Mouse (Mus musculus) lung, embryonic 16.5 days (tissue): ENCODE measurements around the gene Trnau1ap. TPM values are rescaled to one million over a fixed set of nuclear protein-coding genes. Genes with fewer than 3 reads are reported as not detected.

Experiments
- ATAC-seq: fragments of 200-750 bp; cut with Nextera tagmentation; 2 replicates; pipeline ENCODE4 v1.8.0; 2017; ENCODE audit warnings: low read depth, mild to moderate bottlenecking, moderate library complexity
- H3K27ac ChIP-seq: fragments of 300-500 bp; sonication (generic); 2 replicates; pipeline ENCODE4 v1.5.1; 2014; ENCODE audit warnings: mild to moderate bottlenecking, control low read depth, low read length
- H3K27me3 ChIP-seq: fragments of 300-500 bp; sonication (generic); 2 replicates; pipeline ENCODE4 v1.6.1; 2014; ENCODE audit warnings: low read depth, low read length, mixed read lengths; ENCODE audit not compliant: control insufficient read depth, insufficient read depth
- H3K36me3 ChIP-seq: fragments of 300-500 bp; sonication (generic); 2 replicates; pipeline ENCODE4 v1.6.1; 2014; ENCODE audit warnings: low read length; ENCODE audit not compliant: control insufficient read depth, insufficient read depth
- H3K4me1 ChIP-seq: fragments of 300-500 bp; sonication (generic); replicated peaks from 2 replicates; pipeline ENCODE4 v1.6.1; 2014; ENCODE audit warnings: low read length, mixed read lengths; ENCODE audit not compliant: control insufficient read depth, insufficient read depth
- H3K4me2 ChIP-seq: fragments of 300-500 bp; sonication (generic); 2 replicates; pipeline ENCODE4 v1.6.1; 2014; ENCODE audit warnings: low read depth, low read length, control low read depth
- H3K4me3 ChIP-seq: fragments of 300-500 bp; sonication (generic); 2 replicates; pipeline ENCODE4 v1.5.1; 2014; ENCODE audit warnings: mild to moderate bottlenecking, low read length, control low read depth
- H3K9ac ChIP-seq: fragments of 300-500 bp; sonication (generic); 2 replicates; pipeline ENCODE4 v1.6.1; 2014; ENCODE audit warnings: low read length, control low read depth
- H3K9me3 ChIP-seq: fragments of 300-500 bp; sonication (generic); 2 replicates; pipeline ENCODE4 v1.6.1; 2016; ENCODE audit warnings: low read length; ENCODE audit not compliant: control insufficient read depth
- WGBS: fragments of 180-500 bp; shearing (Covaris S2); extraction: QIAGEN DNeasy Blood & Tissue Kit; methylation state at CpG from one replicate; pipeline ENCODE4 v1.1.7; 2014; 5-methylcytosine and 5-hydroxymethylcytosine counted together
- polyA plus RNA-seq: library from polyadenylated mRNA; unstranded; fragments of >200 nt; fragmentation: Nextera tagmentation; extraction: Ambion mirVana; gene quantifications from 2 replicates; pipeline ENCODE4 v1.2.1, GENCODE M21; 2015

The Trnau1ap gene
- polyA plus RNA-seq, 1 experiment from 2014 or later, result 67.0 TPM

GRCm38 (mm10) chr4:132268871-132269739 is 60.2 kb downstream of the Trnau1ap start:
- H3K4me3 ChIP-seq, result no peak overlapping the region
- no peaks in the 10 kb centered on the region for H3K36me3 ChIP-seq
- H3K27me3 ChIP-seq, result no peaks in the 10 kb centered on the region
- 8% methylated on average over 6 of the region's 6 CpGs for WGBS
- peak overlapping the region; percentile 93 for H3K27ac ChIP-seq
- no peaks in the 10 kb centered on the region for H3K9me3 ChIP-seq
- ATAC-seq, result no peak
- no peak overlapping the region for H3K4me2 ChIP-seq
- peaks cover 6% of the 10 kb centered on the region; the same call in 1 of the 2 replicates for H3K4me1 ChIP-seq
- no peak overlapping the region for H3K9ac ChIP-seq

- no peak for ATAC-seq
- Histone ChIP-seq H3K4me2 (no peak overlapping the region), H3K27me3 (no peaks in the 10 kb centered on the region), H3K27ac (no peak overlapping the region), H3K4me1 (peaks cover 4% of the 10 kb centered on the region), H3K4me3 (no peak overlapping the region), H3K9me3 (no peaks in the 10 kb centered on the region), H3K36me3 (no peaks in the 10 kb centered on the region), H3K9ac (no peak overlapping the region)
- WGBS, result 70% methylated on average over 3 of the region's 3 CpGs
Measured at GRCm38 (mm10) chr4:132266835-132267349, 62.4 kb downstream of the Trnau1ap start.

- Histone ChIP-seq H3K4me3 (no peak overlapping the region), H3K27me3 (no peaks in the 10 kb centered on the region), H3K9ac (no peak overlapping the region), H3K4me2 (no peak overlapping the region), H3K4me1 (peaks cover 20% of the 10 kb centered on the region), H3K9me3 (no peaks in the 10 kb centered on the region), H3K36me3 (no peaks in the 10 kb centered on the region), H3K27ac (no peak overlapping the region)
- ATAC-seq, result no peak
- 93% methylated on average over 7 of the region's 7 CpGs for WGBS
Measured at GRCm38 (mm10) chr4:132263313-132263712, 66.0 kb downstream of the Trnau1ap start.

GRCm38 (mm10) chr4:132262358-132262616 is 67.1 kb downstream of the Trnau1ap start:
- peak overlapping the region; percentile 91 for H3K4me3 ChIP-seq
- no peak overlapping the region; the same call in 1 of the 2 replicates for H3K9ac ChIP-seq
- H3K27me3 ChIP-seq, result no peaks in the 10 kb centered on the region
- H3K9me3 ChIP-seq, result no peaks in the 10 kb centered on the region
- no peaks in the 10 kb centered on the region for H3K36me3 ChIP-seq
- peaks cover 20% of the 10 kb centered on the region for H3K4me1 ChIP-seq
- peak overlapping the region; percentile 96 for H3K27ac ChIP-seq
- H3K4me2 ChIP-seq, result peak overlapping the region; percentile 77
- no peak for ATAC-seq
- 66% methylated on average over 5 of the region's 5 CpGs for WGBS

Other genes with a start within 250 kb of the Trnau1ap start
- gene Oprd1, start 185.1 kb downstream of the Trnau1ap start, polyA plus RNA-seq, result 0.04 and 0.15 TPM in 2 replicates
- gene Ythdf2, start 117.2 kb downstream of the Trnau1ap start, polyA plus RNA-seq, result 87.7 and 97.8 TPM in 2 replicates
- 36.2 and 36.7 TPM in 2 replicates for gene Gmeb1, start 67.9 kb downstream of the Trnau1ap start, polyA plus RNA-seq
- gene Taf12, start 55.2 kb downstream of the Trnau1ap start, polyA plus RNA-seq, result 48.5 and 50.3 TPM in 2 replicates
- 2.1 and 2.5 TPM in 2 replicates for gene Rab42, start 26.2 kb downstream of the Trnau1ap start, polyA plus RNA-seq
- gene Rcc1, start 24.1 kb upstream of the Trnau1ap start, polyA plus RNA-seq, result 73.0 and 73.9 TPM in 2 replicates
- 20.1 and 20.8 TPM in 2 replicates for gene Phactr4, start 93.0 kb upstream of the Trnau1ap start, polyA plus RNA-seq
- gene Med18, start 134.4 kb upstream of the Trnau1ap start, polyA plus RNA-seq, result 22.6 and 24.8 TPM in 2 replicates
- 10.6 and 12.3 TPM in 2 replicates for gene Sesn2, start 181.0 kb upstream of the Trnau1ap start, polyA plus RNA-seq
- gene Atpif1, start 204.1 kb upstream of the Trnau1ap start, polyA plus RNA-seq, result 976 and 986 TPM in 2 replicates
- 159 and 171 TPM in 2 replicates for gene Dnajc8, start 206.0 kb upstream of the Trnau1ap start, polyA plus RNA-seq
- gene Ptafr, start 234.5 kb upstream of the Trnau1ap start, polyA plus RNA-seq, result 1.1 and 1.2 TPM in 2 replicates